Mouse (Mus musculus) embryonic facial prominence, embryonic 15.5 days (tissue): ENCODE measurements around the gene Kcne4. TPM values are rescaled to one million over a fixed set of nuclear protein-coding genes. Genes with fewer than 3 reads are reported as not detected.

ENCODE experiments used
- ATAC-seq: fragments of 200-750 bp; cut with Nextera tagmentation; 2 replicates; pipeline ENCODE4 v1.8.0; 2017; ENCODE audit warnings: low read depth, moderate TSS enrichment; ENCODE audit not compliant: insufficient number of reproducible peaks, low FRiP score, low TSS enrichment
- H3K27ac ChIP-seq: fragments of 300-500 bp; sonication (generic); replicated peaks from 2 replicates; pipeline ENCODE4 v1.5.1; 2015; ENCODE audit warnings: mild to moderate bottlenecking, inconsistent platforms
- H3K27me3 ChIP-seq: fragments of 300-500 bp; sonication (generic); 2 replicates; pipeline ENCODE4 v1.6.1; 2015; ENCODE audit warnings: inconsistent platforms
- H3K36me3 ChIP-seq: fragments of 300-500 bp; sonication (generic); 2 replicates; pipeline ENCODE4 v1.6.1; 2015; ENCODE audit warnings: mild to moderate bottlenecking, inconsistent platforms
- H3K4me1 ChIP-seq: fragments of 300-500 bp; sonication (generic); 2 replicates; pipeline ENCODE4 v1.6.1; 2015; ENCODE audit warnings: inconsistent platforms
- H3K4me2 ChIP-seq: fragments of 300-500 bp; sonication (generic); replicated peaks from 2 replicates; pipeline ENCODE4 v1.6.1; 2015; ENCODE audit warnings: mild to moderate bottlenecking, inconsistent platforms
- H3K4me3 ChIP-seq: fragments of 300-500 bp; sonication (generic); replicated peaks from 2 replicates; pipeline ENCODE4 v1.5.1; 2015; ENCODE audit warnings: mild to moderate bottlenecking, inconsistent platforms
- H3K9ac ChIP-seq: fragments of 300-500 bp; sonication (generic); 2 replicates; pipeline ENCODE4 v1.6.1; 2015; ENCODE audit warnings: inconsistent platforms
- H3K9me3 ChIP-seq: fragments of 300-500 bp; sonication (generic); replicated peaks from 2 replicates; pipeline ENCODE4 v1.6.1; 2016; ENCODE audit warnings: inconsistent platforms
- WGBS: fragments of 180-500 bp; shearing (Covaris S2); methylation state at CpG from one replicate; pipeline ENCODE4 v1.1.7; 2015; 5-methylcytosine and 5-hydroxymethylcytosine counted together
- polyA plus RNA-seq: library from polyadenylated mRNA; unstranded; fragments of >200 nt; fragmentation: Nextera tagmentation; extraction: Ambion mirVana; gene quantifications from 2 replicates; pipeline ENCODE4 v1.2.1, GENCODE M21; 2015

The Kcne4 gene
- polyA plus RNA-seq, 1 experiment from 2014 or later: 29.5 TPM

DNA sequence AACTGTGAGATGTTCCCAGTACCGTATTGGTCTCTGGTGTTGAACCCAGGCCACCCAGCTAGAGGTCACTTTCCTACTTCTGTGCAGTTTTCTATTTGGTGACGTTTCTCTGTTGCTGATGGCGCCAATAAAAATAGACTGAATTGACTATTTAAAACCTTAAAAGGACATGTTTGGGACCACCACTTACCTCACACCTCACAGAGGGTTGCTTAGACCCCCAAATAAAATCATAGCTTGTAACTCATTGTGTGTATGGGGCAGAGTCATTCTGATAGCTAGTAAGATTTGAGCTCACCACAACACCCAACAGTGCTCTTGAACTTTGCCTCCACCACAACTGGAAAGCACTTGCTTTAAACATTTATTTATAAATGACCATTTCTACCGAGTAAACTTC is 43.0 kb downstream of the Kcne4 start:
- Histone ChIP-seq H3K27me3 (no peaks in the 10 kb centered on the region), H3K9me3 (no peaks in the 10 kb centered on the region), H3K27ac (no peak overlapping the region), H3K4me1 (no peaks in the 10 kb centered on the region), H3K4me2 (no peak overlapping the region), H3K36me3 (no peaks in the 10 kb centered on the region), H3K9ac (no peak overlapping the region), H3K4me3 (no peak overlapping the region)
- WGBS: 79% methylated on average over 4 of the region's 4 CpGs
- no peak for ATAC-seq

DNA sequence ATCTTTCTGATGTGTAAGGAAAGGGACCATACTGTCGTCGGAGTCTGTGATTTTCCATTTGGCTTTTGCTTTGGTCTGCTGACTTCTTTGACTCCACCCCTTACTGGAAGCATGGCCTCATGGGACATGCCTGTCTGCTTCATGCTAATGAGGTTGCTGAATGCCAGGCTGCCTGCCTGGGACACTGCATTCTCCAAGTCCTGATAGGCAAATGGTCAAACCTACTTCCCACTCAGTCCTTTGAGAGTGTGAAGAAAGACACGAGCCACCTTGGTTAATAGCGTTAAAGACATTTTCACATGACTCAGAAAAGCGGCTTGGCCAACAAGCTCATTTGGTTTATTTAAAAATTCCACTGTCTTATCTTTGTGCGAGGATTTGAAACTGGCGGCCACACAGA is 43.5 kb downstream of the Kcne4 start:
- Histone ChIP-seq H3K4me2 (no peak overlapping the region), H3K36me3 (no peaks in the 10 kb centered on the region), H3K4me1 (no peaks in the 10 kb centered on the region), H3K27me3 (no peaks in the 10 kb centered on the region), H3K4me3 (no peak overlapping the region), H3K9ac (no peak overlapping the region), H3K27ac (no peak overlapping the region), H3K9me3 (no peaks in the 10 kb centered on the region)
- 69% methylated on average over 7 of the region's 7 CpGs for WGBS
- no peak for ATAC-seq

DNA sequence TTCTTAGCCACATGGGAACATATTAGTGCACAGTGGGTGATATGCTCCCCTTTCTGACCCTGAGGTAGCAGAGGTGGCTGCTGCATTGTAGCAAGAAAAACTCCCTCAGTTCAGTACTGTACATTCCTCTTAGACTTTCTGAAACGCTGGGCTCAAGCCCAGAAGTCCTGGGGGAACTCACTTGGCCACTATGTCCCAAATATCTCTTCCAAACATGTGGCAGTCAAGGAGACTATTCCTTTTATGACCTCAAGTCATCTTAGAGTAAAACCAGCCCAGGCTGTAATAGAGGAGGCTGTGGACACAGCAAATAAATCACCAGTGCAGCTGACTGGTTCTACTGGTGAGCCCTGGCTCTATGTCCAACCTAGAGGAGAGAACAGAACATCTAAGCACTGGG is 45.7 kb downstream of the Kcne4 start:
- Histone ChIP-seq H3K9ac (no peak overlapping the region), H3K9me3 (no peaks in the 10 kb centered on the region), H3K27ac (no peak overlapping the region), H3K36me3 (no peaks in the 10 kb centered on the region), H3K4me1 (no peaks in the 10 kb centered on the region), H3K4me3 (no peak overlapping the region), H3K4me2 (no peak overlapping the region), H3K27me3 (no peaks in the 10 kb centered on the region)
- WGBS: 72% methylated on average over 1 of the region's 1 CpGs
- no peak for ATAC-seq

DNA sequence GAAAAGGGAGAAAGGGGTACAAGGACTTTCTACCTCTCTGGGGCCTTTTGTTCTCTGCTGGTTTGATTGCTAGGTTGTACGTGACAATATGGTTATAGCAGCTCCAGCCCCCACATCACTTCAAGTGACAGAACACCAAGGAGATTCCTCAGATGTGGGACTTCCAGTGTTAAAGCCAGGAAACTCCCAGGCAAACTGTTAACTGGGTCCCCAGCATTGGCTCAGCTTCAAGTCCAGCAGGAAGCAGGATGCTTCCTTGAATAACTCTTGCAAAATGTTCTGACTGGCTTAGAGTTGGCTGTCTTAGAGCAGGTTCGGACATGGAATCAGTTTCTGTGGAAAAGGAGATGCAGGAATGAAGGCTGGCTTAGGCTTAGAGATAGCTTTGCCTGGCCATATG is 47.3 kb downstream of the Kcne4 start:
- WGBS: 65% methylated on average over 2 of the region's 2 CpGs
- Histone ChIP-seq H3K27me3 (no peaks in the 10 kb centered on the region), H3K4me2 (no peak overlapping the region), H3K4me1 (no peaks in the 10 kb centered on the region), H3K27ac (no peak overlapping the region), H3K4me3 (no peak overlapping the region), H3K9ac (no peak overlapping the region), H3K9me3 (no peaks in the 10 kb centered on the region), H3K36me3 (no peaks in the 10 kb centered on the region)
- ATAC-seq: no peak

DNA sequence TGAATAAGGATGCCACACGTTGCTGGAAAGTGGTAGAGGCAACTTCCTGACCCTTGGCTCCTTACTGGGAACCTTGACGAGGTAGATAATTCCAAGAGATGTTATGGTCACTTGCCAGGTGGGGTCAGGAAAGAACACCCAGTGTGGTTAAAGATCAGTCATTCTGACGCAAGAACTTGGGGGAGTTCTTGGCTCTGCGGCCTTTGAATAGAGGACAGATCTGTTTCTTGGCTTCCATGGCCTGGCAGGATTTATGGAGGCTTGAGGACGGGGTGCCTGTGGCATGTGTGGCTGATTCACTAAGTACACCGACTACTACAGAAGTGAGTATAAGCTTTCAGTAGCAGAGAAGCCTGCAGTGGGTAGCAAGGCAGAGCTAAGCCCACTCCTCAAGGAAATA is 47.8 kb downstream of the Kcne4 start:
- Histone ChIP-seq H3K4me1 (no peaks in the 10 kb centered on the region), H3K9me3 (no peaks in the 10 kb centered on the region), H3K27ac (no peak overlapping the region), H3K4me2 (no peak overlapping the region), H3K4me3 (no peak overlapping the region), H3K27me3 (no peaks in the 10 kb centered on the region), H3K36me3 (no peaks in the 10 kb centered on the region), H3K9ac (no peak overlapping the region)
- ATAC-seq: no peak
- WGBS: 58% methylated on average over 6 of the region's 6 CpGs

GRCm38 (mm10) chr1:78864799-78865346 is 48.3 kb downstream of the Kcne4 start:
- Histone ChIP-seq H3K9ac (no peak overlapping the region), H3K27ac (no peak overlapping the region), H3K4me1 (no peaks in the 10 kb centered on the region), H3K36me3 (no peaks in the 10 kb centered on the region), H3K9me3 (no peaks in the 10 kb centered on the region), H3K4me2 (no peak overlapping the region), H3K4me3 (no peak overlapping the region), H3K27me3 (no peaks in the 10 kb centered on the region)
- no peak for ATAC-seq
- 74% methylated on average over 4 of the region's 4 CpGs for WGBS

DNA sequence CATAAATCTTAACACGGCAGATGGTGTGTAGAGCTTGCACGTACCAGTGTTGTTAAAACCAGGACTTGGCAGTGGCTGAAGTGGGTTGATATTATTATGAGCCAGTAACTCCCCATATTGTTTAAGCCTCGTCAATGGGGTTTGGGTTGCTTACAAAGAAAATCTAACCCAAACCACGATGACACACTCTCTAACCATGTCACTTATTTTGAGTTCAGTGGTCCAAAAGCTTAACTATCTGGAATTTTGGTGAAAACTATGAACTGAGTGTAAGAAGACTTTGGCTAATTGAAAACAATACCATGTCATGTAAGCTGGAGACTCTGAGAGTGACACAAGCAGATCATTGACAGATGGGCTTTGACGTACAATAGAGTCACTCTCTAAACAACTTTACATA is 49.4 kb downstream of the Kcne4 start:
- H3K36me3 ChIP-seq: no peaks in the 10 kb centered on the region
- no peak overlapping the region for H3K4me2 ChIP-seq
- no peak overlapping the region; the same call in 1 of the 2 replicates for H3K27ac ChIP-seq
- H3K9ac ChIP-seq: no peak overlapping the region
- H3K9me3 ChIP-seq: no peaks in the 10 kb centered on the region
- ATAC-seq: no peak
- no peaks in the 10 kb centered on the region for H3K27me3 ChIP-seq
- H3K4me3 ChIP-seq: no peak overlapping the region
- WGBS: 66% methylated on average over 5 of the region's 5 CpGs
- no peaks in the 10 kb centered on the region for H3K4me1 ChIP-seq

DNA sequence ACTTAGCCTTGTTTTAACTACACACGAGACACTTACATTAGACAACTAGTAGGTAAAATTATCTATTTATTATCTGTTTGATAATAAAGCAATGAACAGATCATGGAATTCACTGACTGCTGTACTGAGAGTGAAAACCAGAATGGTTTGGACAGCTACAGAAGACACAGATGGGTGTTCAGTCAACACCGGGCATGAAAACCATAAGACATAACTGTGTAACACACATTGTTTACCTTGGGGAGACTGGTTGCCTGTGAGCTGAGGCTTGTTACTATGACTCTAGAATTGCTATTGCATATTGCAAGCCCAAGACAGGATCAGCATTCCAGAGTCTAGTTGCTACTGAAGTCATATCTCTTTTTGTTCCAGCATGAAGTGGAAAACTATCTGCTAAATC is 49.9 kb downstream of the Kcne4 start:
- 67% methylated on average over 2 of the region's 2 CpGs for WGBS

More for the DNA sequence above, 49.9 kb downstream of the Kcne4 start:
- H3K4me3 ChIP-seq: no peak overlapping the region
- no peaks in the 10 kb centered on the region for H3K9me3 ChIP-seq
- no peak overlapping the region for H3K9ac ChIP-seq
- no peaks in the 10 kb centered on the region for H3K36me3 ChIP-seq
- H3K27ac ChIP-seq: no peak overlapping the region
- H3K4me2 ChIP-seq: no peak overlapping the region
- ATAC-seq: no peak
- H3K27me3 ChIP-seq: no peaks in the 10 kb centered on the region
- no peaks in the 10 kb centered on the region for H3K4me1 ChIP-seq

Other genes with a start within 250 kb of the Kcne4 start
- 60.6 and 63.6 TPM in 2 replicates for gene Acsl3, start 158.9 kb upstream of the Kcne4 start, polyA plus RNA-seq
- gene Utp14b, start 158.7 kb upstream of the Kcne4 start, polyA plus RNA-seq: 4.0 and 4.1 TPM in 2 replicates